Mouse (Mus musculus) ES-E14 (cell line): ENCODE data around the gene Ints5.

Experiments used
- CHD2 ChIP-seq: IDR thresholded peaks from 2 replicates; pipeline ENCODE4 v1.6.1; 2014; ENCODE audit warnings: mild to moderate bottlenecking, low read depth, low read length, inconsistent platforms
- HCFC1 ChIP-seq: IDR thresholded peaks from 2 replicates; pipeline ENCODE4 v1.6.1; 2012; ENCODE audit warnings: low read length, inconsistent platforms, borderline replicate concordance; ENCODE audit not compliant: insufficient read depth
- MAFK ChIP-seq: IDR thresholded peaks from 2 replicates; pipeline ENCODE4 v1.6.1; 2014; ENCODE audit warnings: mild to moderate bottlenecking, low read depth, low read length, inconsistent platforms; ENCODE audit not compliant: insufficient read depth
- ZC3H11A ChIP-seq: IDR thresholded peaks from 2 replicates; pipeline ENCODE4 v1.6.1; 2012; ENCODE audit warnings: low read depth, mild to moderate bottlenecking, inconsistent platforms, low read length, borderline replicate concordance
- ZNF384 ChIP-seq: IDR thresholded peaks from 2 replicates; pipeline ENCODE4 v1.6.1; 2012; ENCODE audit warnings: low read depth, low read length, inconsistent platforms

- no peak for TF ChIP-seq HCFC1
- TF ChIP-seq ZC3H11A: no peak
- no peak for TF ChIP-seq CHD2
- 0 out of 2 replicates have a peak, but pooled peaks have one; percentile 3 for TF ChIP-seq ZNF384
- no peak for TF ChIP-seq MAFK
These were observed 5.0 kb upstream of the Ints5 start for GRCm38 (mm10) chr19:8887585-8888463.
